Mouse (Mus musculus): ENCODE measurements around the gene Slc30a4.

Slc30a4 gene

GRCm38 (mm10) chr2:122675126-122675525, 27.3 kb downstream of the Slc30a4 start:
- CTCF ChIA-PET = no interaction called here

GRCm38 (mm10) chr2:122672841-122673240, 29.6 kb downstream of the Slc30a4 start:
- CTCF ChIA-PET = no interaction called here

- CTCF ChIA-PET = no interaction called here
Observed at GRCm38 (mm10) chr2:122671714-122672113, 30.7 kb downstream of the Slc30a4 start.

DNA sequence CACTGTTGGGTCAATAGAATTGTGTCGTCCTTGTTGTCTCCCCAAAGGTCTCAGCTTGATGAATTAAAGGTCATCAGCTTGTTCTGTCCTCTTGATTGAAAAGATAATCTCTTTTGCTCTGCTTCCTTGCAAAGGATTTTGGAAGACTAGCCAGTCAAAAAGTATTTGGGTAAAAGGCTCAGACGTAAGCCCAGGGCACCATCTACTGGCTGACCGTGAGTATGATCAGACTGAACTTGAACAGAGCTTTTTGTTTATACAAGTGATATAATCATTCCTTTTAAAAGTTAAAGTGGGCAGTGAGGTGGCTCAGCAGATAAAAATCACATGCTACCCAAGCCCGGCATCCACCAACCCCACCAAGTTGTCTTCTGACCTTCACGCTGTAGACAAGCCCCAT, 34.6 kb downstream of the Slc30a4 start:
- CTCF ChIA-PET = interaction anchor here (1.0 to 1.4 kb wide), 3 partner anchors 21 to 33 kb away, joined by 3 to 4 read pairs (median 3); no protein-coding TSS in a partner anchor

GRCm38 (mm10) chr2:122665973-122666875, 36.2 kb downstream of the Slc30a4 start:
- CTCF ChIA-PET = interaction anchor here (0.7 to 1.4 kb wide), 4 partner anchors 13 to 32 kb away, joined by 3 read pairs; no protein-coding TSS in a partner anchor

GRCm38 (mm10) chr2:122665253-122665972, 37.0 kb downstream of the Slc30a4 start:
- CTCF ChIA-PET = interaction anchor here (0.7 to 0.8 kb wide), 3 partner anchors 10 to 15 kb away, joined by 3 read pairs; no protein-coding TSS in a partner anchor

- CTCF ChIA-PET = interaction anchor here (0.6 kb wide), 1 partner anchor 24 kb away, joined by 3 read pairs; no protein-coding TSS in a partner anchor
Observed at GRCm38 (mm10) chr2:122659825-122660224, 42.6 kb downstream of the Slc30a4 start.

GRCm38 (mm10) chr2:122657707-122658524, 44.5 kb downstream of the Slc30a4 start:
- CTCF ChIA-PET = interaction anchor here (0.5 kb wide), 1 partner anchor 20 kb away, joined by 4 read pairs; no protein-coding TSS in a partner anchor

- CTCF ChIA-PET = interaction anchor here (0.5 kb wide), 1 partner anchor 26 kb away, joined by 3 read pairs; no protein-coding TSS in a partner anchor
Observed at GRCm38 (mm10) chr2:122656767-122657166, 45.7 kb downstream of the Slc30a4 start.

- CTCF ChIA-PET = no interaction called here
Observed at GRCm38 (mm10) chr2:122656052-122656451, 46.4 kb downstream of the Slc30a4 start.

DNA sequence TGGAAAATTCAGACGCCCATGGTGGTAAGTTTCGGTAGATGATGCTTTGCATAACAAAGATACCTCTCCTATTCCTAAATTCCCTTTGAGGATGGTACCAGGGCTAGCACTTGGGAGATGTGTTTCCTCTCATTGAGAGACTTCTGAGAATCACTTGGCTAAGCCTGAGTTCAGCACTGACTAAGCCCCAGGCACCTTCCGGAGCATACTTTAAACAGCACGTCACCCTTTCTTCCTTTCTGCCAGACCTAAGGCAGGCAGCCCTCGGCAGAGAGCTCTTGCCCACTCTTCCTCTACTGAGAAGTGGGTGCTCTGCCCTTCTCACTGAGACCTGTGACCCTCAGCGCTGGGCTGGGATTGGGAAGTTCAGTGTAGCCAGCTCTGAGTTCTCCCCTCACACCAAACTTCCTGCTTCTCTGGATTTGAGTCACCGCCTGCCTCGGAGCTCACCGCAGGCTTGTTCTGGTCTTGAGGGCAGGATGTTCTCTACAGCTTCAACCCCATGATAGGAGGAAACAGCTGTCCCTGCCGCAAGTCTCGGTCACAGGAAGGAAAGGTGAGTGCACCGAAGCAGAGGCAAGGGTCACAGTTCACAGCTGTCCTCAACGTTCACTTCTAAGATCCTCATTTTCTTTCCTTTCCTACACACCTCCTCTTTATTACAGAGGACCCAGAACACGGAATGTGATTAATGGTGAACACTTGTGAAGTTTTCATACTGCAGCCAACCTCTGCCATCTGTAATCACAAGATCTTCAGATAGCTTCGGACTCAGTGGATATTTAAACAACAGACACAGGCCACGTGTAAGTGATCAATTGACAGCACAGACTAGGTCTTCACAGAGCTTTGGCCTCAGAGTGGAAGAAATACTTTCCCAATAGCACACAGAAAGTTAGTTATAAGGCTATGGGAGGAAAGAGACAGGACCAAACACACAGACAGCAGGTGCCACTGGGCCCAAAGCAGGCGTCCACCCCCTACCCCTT, 50.1 kb downstream of the Slc30a4 start:
- CTCF ChIA-PET = interaction anchor here (0.7 to 1.0 kb wide), 2 partner anchors 13 to 116 kb away, joined by 3 to 4 read pairs; no protein-coding TSS in a partner anchor

- CTCF ChIA-PET = interaction anchor here (0.7 to 1.8 kb wide), 3 partner anchors 19 to 29 kb away, joined by 3 to 4 read pairs (median 4); no protein-coding TSS in a partner anchor
Observed at GRCm38 (mm10) chr2:122638673-122639072, 63.8 kb downstream of the Slc30a4 start.

- CTCF ChIA-PET = interaction anchor here (0.7 to 1.8 kb wide), 3 partner anchors 19 to 30 kb away, joined by 3 to 4 read pairs (median 4); no protein-coding TSS in a partner anchor
Observed at GRCm38 (mm10) chr2:122638029-122638428, 64.4 kb downstream of the Slc30a4 start.

DNA sequence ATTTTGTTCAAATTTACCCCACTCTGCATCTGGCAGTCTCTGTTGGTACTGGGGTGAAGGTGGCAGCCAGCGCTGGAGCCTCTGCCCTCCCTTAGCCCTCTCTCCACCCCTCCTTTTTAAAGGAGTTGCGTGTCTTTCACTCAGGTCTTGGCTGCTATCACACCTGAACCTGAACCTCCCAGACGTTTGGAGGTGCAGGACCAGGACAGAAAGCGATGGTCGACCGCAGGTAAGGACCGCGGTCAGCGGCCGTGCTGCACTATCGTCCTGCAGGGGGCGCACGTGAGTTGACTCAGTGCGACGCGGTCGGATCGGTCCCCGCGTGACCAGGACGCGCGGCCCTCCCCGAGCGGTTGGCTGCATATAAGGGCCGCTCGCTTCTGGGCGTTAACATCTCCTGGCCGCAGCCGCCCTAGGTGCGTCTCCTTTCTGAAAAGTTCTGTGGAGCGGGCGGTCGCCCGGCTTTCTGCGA, 64.9 kb downstream of the Slc30a4 start:
- CTCF ChIA-PET = interaction anchor here (0.6 to 1.8 kb wide), 2 partner anchors 30 to 587 kb away, joined by 4 to 6 read pairs; no protein-coding TSS in a partner anchor

GRCm38 (mm10) chr2:122636686-122637085, 65.8 kb downstream of the Slc30a4 start, which contains the start of gene AA467197:
Gene AA467197 (plus strand): TSS chr2:122636986.
- CTCF ChIA-PET = interaction anchor here (0.6 kb wide), 1 partner anchor 791 kb away, joined by 3 read pairs; no protein-coding TSS in a partner anchor
